Mouse (Mus musculus) naive thymus-derived CD4-positive, alpha-beta T cell, adult 2 months (primary cell): Measurements from ENCODE around the gene Cnn2.
"Not testable (repeated sequence)": the region's sequence is repeated elsewhere in the genome, so short reads cannot be mapped to it uniquely, and the experiment has no call there.

ENCODE experiments used
- DNase-seq: peaks from one replicate; pipeline ENCODE4 v3.0.0-alpha.2; 2011; ENCODE audit warnings: low read depth

Gene Cnn2

DNA sequence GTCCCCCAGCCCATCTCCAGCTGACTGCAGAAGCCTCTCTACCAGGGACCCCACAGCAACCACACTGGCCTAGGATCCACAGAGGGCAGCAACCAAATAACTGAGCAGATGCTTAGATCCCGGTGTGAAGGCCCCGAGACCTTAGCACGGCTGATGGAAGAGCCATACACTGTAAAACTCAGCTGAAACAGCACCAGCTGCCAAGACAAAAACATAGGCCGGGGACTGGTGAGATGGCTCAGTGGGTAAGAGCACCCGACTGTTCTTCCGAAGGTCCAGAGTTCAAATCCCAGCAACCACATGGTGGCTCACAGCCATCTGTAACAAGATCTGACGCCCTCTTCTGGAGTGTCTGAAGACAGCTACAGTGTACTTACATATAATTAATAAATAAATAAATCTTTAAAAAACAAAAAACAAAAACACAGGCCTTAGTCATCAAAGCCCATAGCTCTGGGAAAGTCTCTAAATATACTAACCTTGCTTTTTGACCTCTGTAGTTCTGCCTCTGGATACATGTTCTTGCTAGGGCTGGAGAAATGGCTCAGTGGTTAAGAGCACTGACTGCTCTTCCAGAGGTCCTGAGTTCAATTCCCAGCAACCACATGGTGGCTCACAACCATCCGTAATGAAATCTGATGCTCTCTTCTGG is 53.2 kb downstream of the Cnn2 start:
- not testable (repeated sequence) for DNase-seq

DNA sequence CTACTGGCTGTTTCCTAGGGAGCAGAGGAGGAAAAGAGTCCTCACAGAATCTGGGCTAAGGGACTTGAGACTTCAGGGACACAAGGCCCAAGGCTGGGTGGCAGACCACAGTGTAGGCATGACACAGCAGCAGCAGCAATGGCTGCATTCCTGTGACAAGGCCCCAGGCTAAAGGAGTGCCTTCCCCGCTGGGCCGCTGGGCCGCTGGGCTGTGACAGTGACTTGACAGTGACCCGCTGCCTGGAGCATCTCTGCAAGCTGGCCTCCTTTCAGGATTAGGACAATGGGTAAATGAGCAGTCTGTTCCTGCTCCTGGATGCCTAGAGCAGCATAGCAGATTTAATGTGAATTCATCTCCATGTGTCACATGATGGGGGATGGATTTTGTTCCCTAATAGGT is 55.7 kb downstream of the Cnn2 start:
- no peak for DNase-seq

DNA sequence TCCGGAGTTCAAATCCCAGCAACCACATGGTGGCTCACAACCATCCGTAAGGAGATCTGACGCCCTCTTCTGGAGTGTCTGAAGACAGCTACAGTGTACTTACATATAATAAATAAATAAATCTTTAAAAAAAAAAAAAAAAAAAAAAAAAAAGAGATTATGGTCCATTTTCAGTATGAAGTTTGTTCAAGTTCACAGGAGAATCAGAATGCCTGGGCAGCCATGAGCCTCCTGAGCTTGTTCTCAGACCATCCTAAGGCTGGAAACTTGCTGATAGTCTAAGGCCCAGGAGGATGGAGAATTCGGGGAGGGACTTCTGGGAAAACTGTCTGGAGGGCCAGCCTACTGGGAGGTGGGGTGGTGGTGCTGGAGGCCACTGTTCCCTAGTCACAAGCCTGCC is 57.0 kb downstream of the Cnn2 start:
- DNase-seq, result not testable (repeated sequence)
